Comparison of ENCODE assay signal across 12 mouse cellular contexts in genomic region chr11:36153011-36153410, GRCm38 (mm10).
A peak's percentile ranks its signal among the peaks of the same experiment; 100 is the strongest.
DNase-seq lines count a peak whose midpoint lies in the region; ATAC-seq lines count a peak whose summit lies in the region.
"Had no signal": no experiment of that assay in that cellular context is flagged by ENCODE, and none has a peak within 500 bp of the region (broad histone marks: within the 10 kb centered on the region; RNA-seq: fewer than 3 reads in every experiment).

No protein-coding gene starts in this region.

- H3K4me2 ChIP-seq in heart, embryonic 14.5 days (ENCODE audit: low read length): peak overlapping the region; percentile 35
- H3K4me2 ChIP-seq in liver, embryonic 11.5 days: peak overlapping the region; percentile 34; the same call in 1 of the 2 replicates
- no peak overlapping the region for H3K4me2 ChIP-seq in forebrain, embryonic 14.5 days (ENCODE audit: low read length)
- H3K4me2 ChIP-seq in neural tube, embryonic 13.5 days: no peak overlapping the region
- H3K4me2 ChIP-seq: neural tube, embryonic 12.5 days had no signal

- no peak for ATAC-seq in heart, embryonic 14.5 days (ENCODE audit: insufficient number of reproducible peaks, insufficient read depth, low FRiP score, low read depth)
- ATAC-seq in liver, embryonic 11.5 days (replicated peaks; ENCODE audit: low FRiP score): no peak
- no peak for ATAC-seq in forebrain, embryonic 14.5 days
- peak; percentile 41; the same call in 1 of the 2 replicates for ATAC-seq in neural tube, embryonic 13.5 days (ENCODE audit: low read depth)
- no peak for ATAC-seq in cerebellum, adult (ENCODE audit: insufficient number of reproducible peaks, low FRiP score, low TSS enrichment)

- H3K27ac ChIP-seq in heart, embryonic 14.5 days (replicated peaks in 1 of 2; ENCODE audit: control insufficient read depth in 1 of 2, insufficient read depth in 1 of 2, low read depth in 2 of 2, low read length in 2 of 2): no peak overlapping the region
- no peak overlapping the region for H3K27ac ChIP-seq in liver, embryonic 11.5 days (ENCODE audit: low read depth, low read length)
- no peak overlapping the region for H3K27ac ChIP-seq in forebrain, embryonic 14.5 days (ENCODE audit: low read depth, low read length)
- H3K27ac ChIP-seq in neural tube, embryonic 13.5 days (replicated peaks): no peak overlapping the region
- H3K27ac ChIP-seq: neural tube, embryonic 12.5 days had no signal

- no peak overlapping the region for H3K9ac ChIP-seq in heart, embryonic 14.5 days (ENCODE audit: low read length)
- no peak overlapping the region for H3K9ac ChIP-seq in liver, embryonic 11.5 days (ENCODE audit: low read depth, low read length)
- no peak overlapping the region for H3K9ac ChIP-seq in forebrain, embryonic 14.5 days (ENCODE audit: low read length)
- no peak overlapping the region for H3K9ac ChIP-seq in neural tube, embryonic 13.5 days
- H3K9ac ChIP-seq: neural tube, embryonic 12.5 days had no signal

- H3K36me3 ChIP-seq in heart, embryonic 14.5 days (ENCODE audit: control insufficient read depth, insufficient read depth, low read length): no peaks in the 10 kb centered on the region
- no peaks in the 10 kb centered on the region for H3K36me3 ChIP-seq in liver, embryonic 11.5 days (ENCODE audit: control insufficient read depth, insufficient read depth, low read length)
- no peaks in the 10 kb centered on the region for H3K36me3 ChIP-seq in forebrain, embryonic 14.5 days (ENCODE audit: control insufficient read depth, insufficient read depth, low read length)
- H3K36me3 ChIP-seq in neural tube, embryonic 13.5 days: no peaks in the 10 kb centered on the region
- H3K36me3 ChIP-seq: neural tube, embryonic 12.5 days had no signal

- no peak overlapping the region; a peak in 1 of 4 replicates for H3K4me3 ChIP-seq in heart, embryonic 14.5 days (ENCODE audit: control insufficient read depth in 1 of 2, insufficient read depth in 1 of 2, low read depth in 1 of 2, low read length in 2 of 2)
- H3K4me3 ChIP-seq in liver, embryonic 11.5 days (ENCODE audit: low read depth, low read length): no peak overlapping the region
- H3K4me3 ChIP-seq in forebrain, embryonic 14.5 days (ENCODE audit: low read depth, low read length): no peak overlapping the region
- H3K4me3 ChIP-seq in neural tube, embryonic 13.5 days: no peak overlapping the region
- H3K4me3 ChIP-seq: neural tube, embryonic 12.5 days had no signal

- H3K4me1 ChIP-seq in heart, embryonic 14.5 days (ENCODE audit: control insufficient read depth in 2 of 2, insufficient read depth in 2 of 2, low read length in 2 of 2): peaks cover 0 to 6% of the 10 kb centered on the region in 2 experiments; a peak in 3 of 4 replicates
- 0 out of 2 replicates have a peak, but pooled peaks cover 4% of the 10 kb centered on the region for H3K4me1 ChIP-seq in liver, embryonic 11.5 days (replicated peaks; ENCODE audit: control insufficient read depth, insufficient read depth, low read length)
- peaks cover 12% of the 10 kb centered on the region; the same call in 1 of the 2 replicates for H3K4me1 ChIP-seq in forebrain, embryonic 14.5 days (ENCODE audit: control insufficient read depth, insufficient read depth, low read length)
- peaks cover 24% of the 10 kb centered on the region for H3K4me1 ChIP-seq in neural tube, embryonic 13.5 days (replicated peaks)

- no peaks in the 10 kb centered on the region for H3K27me3 ChIP-seq in heart, embryonic 14.5 days (ENCODE audit: control insufficient read depth, insufficient read depth, low read length)
- H3K27me3 ChIP-seq in liver, embryonic 11.5 days (replicated peaks; ENCODE audit: control insufficient read depth, insufficient read depth, low read length): no peaks in the 10 kb centered on the region
- no peaks in the 10 kb centered on the region for H3K27me3 ChIP-seq in forebrain, embryonic 14.5 days (replicated peaks; ENCODE audit: control insufficient read depth, insufficient read depth, low read length)
- H3K27me3 ChIP-seq in neural tube, embryonic 13.5 days: 0 out of 2 replicates have a peak, but pooled peaks cover 2% of the 10 kb centered on the region
- H3K27me3 ChIP-seq: neural tube, embryonic 12.5 days had no signal

- no peak for DNase-seq in heart, adult 9 months (ENCODE audit: low spot score in 2 of 2)
- peak; percentile 30 for DNase-seq in liver, embryonic 11.5 days (ENCODE audit: low spot score)
- DNase-seq in liver: no peak
- peak; percentile 16 for DNase-seq in forebrain, embryonic 14.5 days (ENCODE audit: low spot score)
- no peak for DNase-seq in retina, embryonic 14.5 days (ENCODE audit: low spot score)
- DNase-seq: cerebellum, adult 2 months; gastrocnemius, postnatal 14 days; kidney, adult 18-20 months had no signal

- no peaks in the 10 kb centered on the region for H3K9me3 ChIP-seq in heart, embryonic 14.5 days (ENCODE audit: control insufficient read depth, low read length)
- H3K9me3 ChIP-seq in liver, embryonic 11.5 days (ENCODE audit: control insufficient read depth, low read length): no peaks in the 10 kb centered on the region
- no peaks in the 10 kb centered on the region for H3K9me3 ChIP-seq in forebrain, embryonic 14.5 days (replicated peaks; ENCODE audit: control insufficient read depth, low read length)
- H3K9me3 ChIP-seq in neural tube, embryonic 13.5 days: no peaks in the 10 kb centered on the region
- H3K9me3 ChIP-seq: neural tube, embryonic 12.5 days had no signal

- WGBS in heart, embryonic 14.5 days: 11% methylated on average over 9 of the region's 9 CpGs
- 14% methylated on average over 9 of the region's 9 CpGs for WGBS in liver, embryonic 11.5 days
- WGBS in forebrain, embryonic 14.5 days: 10% methylated on average over 9 of the region's 9 CpGs
- WGBS in neural tube, embryonic 13.5 days: 14% methylated on average over 9 of the region's 9 CpGs

Comparison
In these comparisons a context has a peak if more than half of its experiments do, and no peak if none do; other contexts are left out.
1. DNase-seq: peak in liver, embryonic 11.5 days (single experiment) and forebrain, embryonic 14.5 days (single experiment); none in heart, adult 9 months (0 of 2), liver (single experiment) and retina, embryonic 14.5 days (single experiment).
2. H3K4me2 ChIP-seq: peak in heart, embryonic 14.5 days (single experiment) and liver, embryonic 11.5 days (single experiment); none in forebrain, embryonic 14.5 days (single experiment) and neural tube, embryonic 13.5 days (single experiment).